Mouse (Mus musculus) skeletal muscle tissue, postnatal 0 days (tissue): ENCODE data around the gene Foxd3. TPM values are rescaled to one million over a fixed set of nuclear protein-coding genes. Genes with fewer than 3 reads are reported as not detected.

Source experiments
- microRNA-seq, 2 experiments: library from miRNA; unstranded; fragments of <30 nt; microRNA quantifications; one replicate each; pipeline ENCODE4; 2016
- polyA plus RNA-seq: library from polyadenylated mRNA; unstranded; fragments of >200 nt; fragmentation: Nextera tagmentation; extraction: Ambion mirVana; gene quantifications from 2 replicates; pipeline ENCODE4 v1.2.1, GENCODE M21; 2015

Foxd3 gene
- 3.9 and 4.3 TPM in 2 replicates for polyA plus RNA-seq

GRCm38 (mm10) chr4:99655937-99656604, at the start of gene Foxd3:
Gene Foxd3 (plus strand): TSS chr4:99656299.

Small RNA genes lying within 50 kb of the gene (microRNA-seq; reads per million reads assigned to microRNA genes)
- 0 reads per million in 2 experiments for gene Gm23366

Other genes with a start within 250 kb of the Foxd3 start
- 12.2 and 15.4 TPM in 2 replicates for gene Alg6, start 59.4 kb downstream of the Foxd3 start, polyA plus RNA-seq
- 5.7 and 5.9 TPM in 2 replicates for gene Efcab7, start 172.9 kb downstream of the Foxd3 start, polyA plus RNA-seq